Mouse (Mus musculus): ENCODE results near the gene Rragc. TPM values are rescaled to one million over a fixed set of nuclear protein-coding genes. Genes with fewer than 3 reads are reported as not detected.
A peak's percentile ranks its signal among the peaks of the same experiment; 100 is the strongest.

Gene Rragc
- total and polyA plus RNA-seq, 3 experiments = 29.6 to 40.6 (median 39.4) TPM

- H3K9ac ChIP-seq (ENCODE audit: low read depth, low read length) = no peak overlapping the region
- TF ChIP-seq CTCF (IDR thresholded peaks at IDR 0.05) (no peak), EP300 (IDR thresholded peaks at IDR 0.05; ENCODE audit: insufficient read depth, low read depth, low read length) (no peak), POLR2A (IDR thresholded peaks at IDR 0.05; ENCODE audit: insufficient read depth, low read depth, low read length) (no peak)
- H3K27me3 ChIP-seq (ENCODE audit: control insufficient read depth, insufficient read depth, low read length) = peaks cover 2% of the 10 kb centered on the region; the same call in 1 of the 2 replicates
- H3K4me3 ChIP-seq = no peak overlapping the region
- H3K4me1 ChIP-seq (ENCODE audit: control insufficient read depth, insufficient read depth, low read length) = 0 out of 2 replicates have a peak, but pooled peaks cover 2% of the 10 kb centered on the region
- WGBS = 44% methylated on average over 8 of the region's 8 CpGs
- H3K36me3 ChIP-seq (ENCODE audit: control insufficient read depth, insufficient read depth, low read length) = no peaks in the 10 kb centered on the region
- no peaks in the 10 kb centered on the region for H3K79me2 ChIP-seq (replicated peaks; ENCODE audit: control insufficient read depth, insufficient read depth, low read length)
- intact Hi-C loops (cut with DNase I) = loop anchor here (10.0 kb wide), 1 partner anchor 273 kb away; no protein-coding TSS in a partner anchor
- no peak overlapping the region for H3K27ac ChIP-seq
- DNase-seq = peak in 1 of 2 experiments; percentile 30
Measured at GRCm38 (mm10) chr4:123952059-123952458, 34.8 kb downstream of the Rragc start.

GRCm38 (mm10) chr4:123956703-123957491, 39.7 kb downstream of the Rragc start:
- H3K36me3 ChIP-seq (ENCODE audit: control insufficient read depth, insufficient read depth, low read length) = no peaks in the 10 kb centered on the region
- no peak overlapping the region for H3K9ac ChIP-seq (ENCODE audit: low read depth, low read length)
- intact Hi-C loops (cut with DNase I) = loop anchor here (10.0 kb wide), 1 partner anchor 268 kb away; no protein-coding TSS in a partner anchor
- no peak overlapping the region for H3K27ac ChIP-seq
- H3K79me2 ChIP-seq (replicated peaks; ENCODE audit: control insufficient read depth, insufficient read depth, low read length) = no peaks in the 10 kb centered on the region
- WGBS = 5% methylated on average over 31 of the region's 31 CpGs
- peak; percentile 88 for TF ChIP-seq CTCF (IDR thresholded peaks at IDR 0.05)
- no peak for TF ChIP-seq POLR2A (IDR thresholded peaks at IDR 0.05; ENCODE audit: insufficient read depth, low read depth, low read length)
- H3K27me3 ChIP-seq (ENCODE audit: control insufficient read depth, insufficient read depth, low read length) = peaks cover 2% of the 10 kb centered on the region; the same call in 1 of the 2 replicates
- H3K4me3 ChIP-seq = no peak overlapping the region
- DNase-seq = peak; percentile 65 to 82
- H3K4me1 ChIP-seq (ENCODE audit: control insufficient read depth, insufficient read depth, low read length) = peaks cover 4% of the 10 kb centered on the region; the same call in 1 of the 2 replicates

- Histone ChIP-seq H3K27ac (no peak overlapping the region), H3K4me1 (ENCODE audit: control insufficient read depth, insufficient read depth, low read length) (peaks cover 4% of the 10 kb centered on the region; the same call in 1 of the 2 replicates), H3K4me3 (no peak overlapping the region), H3K27me3 (ENCODE audit: control insufficient read depth, insufficient read depth, low read length) (peaks cover 2% of the 10 kb centered on the region; the same call in 1 of the 2 replicates), H3K79me2 (replicated peaks; ENCODE audit: control insufficient read depth, insufficient read depth, low read length) (no peaks in the 10 kb centered on the region), H3K9ac (ENCODE audit: low read depth, low read length) (no peak overlapping the region), H3K36me3 (ENCODE audit: control insufficient read depth, insufficient read depth, low read length) (no peaks in the 10 kb centered on the region)
- TF ChIP-seq POLR2A (IDR thresholded peaks at IDR 0.05; ENCODE audit: insufficient read depth, low read depth, low read length) = no peak
- TF ChIP-seq EP300 (IDR thresholded peaks at IDR 0.05; ENCODE audit: insufficient read depth, low read depth, low read length) = no peak
- TF ChIP-seq CTCF (IDR thresholded peaks at IDR 0.05) = no peak
- no peak for DNase-seq
- 62% methylated on average over 4 of the region's 4 CpGs for WGBS
- intact Hi-C loops (cut with DNase I) = loop anchor here (10.0 kb wide), 1 partner anchor 267 kb away; no protein-coding TSS in a partner anchor
Measured at GRCm38 (mm10) chr4:123957492-123957808, 40.2 kb downstream of the Rragc start.

- intact Hi-C loops (cut with DNase I) = loop anchor here (10.0 kb wide), 1 partner anchor 267 kb away; no protein-coding TSS in a partner anchor
- Histone ChIP-seq H3K4me3 (no peak overlapping the region), H3K79me2 (replicated peaks; ENCODE audit: control insufficient read depth, insufficient read depth, low read length) (no peaks in the 10 kb centered on the region), H3K27ac (no peak overlapping the region), H3K4me1 (ENCODE audit: control insufficient read depth, insufficient read depth, low read length) (peaks cover 4% of the 10 kb centered on the region; the same call in 1 of the 2 replicates), H3K27me3 (ENCODE audit: control insufficient read depth, insufficient read depth, low read length) (peaks cover 2% of the 10 kb centered on the region; the same call in 1 of the 2 replicates), H3K9ac (ENCODE audit: low read depth, low read length) (no peak overlapping the region), H3K36me3 (ENCODE audit: control insufficient read depth, insufficient read depth, low read length) (no peaks in the 10 kb centered on the region)
- WGBS = 48% methylated on average over 4 of the region's 4 CpGs
- DNase-seq = no peak
- TF ChIP-seq CTCF (IDR thresholded peaks at IDR 0.05) (no peak), POLR2A (IDR thresholded peaks at IDR 0.05; ENCODE audit: insufficient read depth, low read depth, low read length) (no peak), EP300 (IDR thresholded peaks at IDR 0.05; ENCODE audit: insufficient read depth, low read depth, low read length) (no peak)
Measured at GRCm38 (mm10) chr4:123957891-123958290, 40.6 kb downstream of the Rragc start.

- H3K4me1 ChIP-seq (ENCODE audit: control insufficient read depth, insufficient read depth, low read length) = peaks cover 4% of the 10 kb centered on the region; the same call in 1 of the 2 replicates
- no peaks in the 10 kb centered on the region for H3K36me3 ChIP-seq (ENCODE audit: control insufficient read depth, insufficient read depth, low read length)
- no peak for DNase-seq
- H3K27me3 ChIP-seq (ENCODE audit: control insufficient read depth, insufficient read depth, low read length) = peaks cover 2% of the 10 kb centered on the region; the same call in 1 of the 2 replicates
- H3K4me3 ChIP-seq = no peak overlapping the region
- no peak overlapping the region for H3K9ac ChIP-seq (ENCODE audit: low read depth, low read length)
- intact Hi-C loops (cut with DNase I) = no loop called here
- no peaks in the 10 kb centered on the region for H3K79me2 ChIP-seq (replicated peaks; ENCODE audit: control insufficient read depth, insufficient read depth, low read length)
- TF ChIP-seq EP300 (IDR thresholded peaks at IDR 0.05; ENCODE audit: insufficient read depth, low read depth, low read length) (no peak), CTCF (IDR thresholded peaks at IDR 0.05) (no peak), POLR2A (IDR thresholded peaks at IDR 0.05; ENCODE audit: insufficient read depth, low read depth, low read length) (no peak)
- WGBS = 52% methylated on average over 4 of the region's 4 CpGs
- H3K27ac ChIP-seq = no peak overlapping the region
Measured at GRCm38 (mm10) chr4:123960955-123961354, 43.7 kb downstream of the Rragc start.

- DNase-seq = no peak
- 68% methylated on average over 9 of the region's 9 CpGs for WGBS
- Histone ChIP-seq H3K27ac (no peak overlapping the region), H3K79me2 (replicated peaks; ENCODE audit: control insufficient read depth, insufficient read depth, low read length) (no peaks in the 10 kb centered on the region), H3K4me1 (ENCODE audit: control insufficient read depth, insufficient read depth, low read length) (no peaks in the 10 kb centered on the region), H3K4me3 (no peak overlapping the region), H3K36me3 (ENCODE audit: control insufficient read depth, insufficient read depth, low read length) (no peaks in the 10 kb centered on the region), H3K9ac (ENCODE audit: low read depth, low read length) (no peak overlapping the region), H3K27me3 (ENCODE audit: control insufficient read depth, insufficient read depth, low read length) (no peaks in the 10 kb centered on the region; the same call in 1 of the 2 replicates)
- TF ChIP-seq POLR2A (IDR thresholded peaks at IDR 0.05; ENCODE audit: insufficient read depth, low read depth, low read length) (no peak), EP300 (IDR thresholded peaks at IDR 0.05; ENCODE audit: insufficient read depth, low read depth, low read length) (no peak), CTCF (IDR thresholded peaks at IDR 0.05) (no peak)
- intact Hi-C loops (cut with DNase I) = no loop called here
Measured at GRCm38 (mm10) chr4:123962721-123963120, 45.5 kb downstream of the Rragc start.
